Mouse (Mus musculus) thymus, postnatal 10 days (tissue): ENCODE measurements around the gene Chd4.

ENCODE experiments used
- DNase-seq, 2 experiments: peaks; one replicate each; pipeline ENCODE4 v3.0.0; 2021; ENCODE audit warnings: low spot score in 2 of 2

Chd4 gene

DNA sequence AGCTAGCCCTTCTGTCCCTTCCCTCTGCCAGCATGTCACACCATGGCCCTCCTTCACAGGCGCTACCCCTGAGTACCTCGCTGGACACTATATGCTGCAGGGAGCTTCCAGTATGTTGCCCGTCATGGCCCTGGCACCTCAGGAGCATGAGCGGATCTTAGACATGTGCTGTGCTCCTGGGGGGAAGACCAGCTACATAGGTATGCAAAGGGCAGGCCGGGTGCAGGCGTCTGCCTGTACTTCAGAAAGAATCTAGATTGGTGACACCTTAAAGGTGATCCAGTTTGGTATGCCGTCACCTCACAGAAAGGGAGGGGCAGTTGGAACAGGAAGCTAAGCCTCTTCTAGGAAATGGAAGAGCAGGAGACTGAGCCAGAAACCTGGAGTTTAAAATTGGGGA is 44.0 kb downstream of the Chd4 start:
- no peak for DNase-seq

- DNase-seq: no peak
Observed at GRCm38 (mm10) chr6:125142436-125142835, 46.7 kb downstream of the Chd4 start.

DNA sequence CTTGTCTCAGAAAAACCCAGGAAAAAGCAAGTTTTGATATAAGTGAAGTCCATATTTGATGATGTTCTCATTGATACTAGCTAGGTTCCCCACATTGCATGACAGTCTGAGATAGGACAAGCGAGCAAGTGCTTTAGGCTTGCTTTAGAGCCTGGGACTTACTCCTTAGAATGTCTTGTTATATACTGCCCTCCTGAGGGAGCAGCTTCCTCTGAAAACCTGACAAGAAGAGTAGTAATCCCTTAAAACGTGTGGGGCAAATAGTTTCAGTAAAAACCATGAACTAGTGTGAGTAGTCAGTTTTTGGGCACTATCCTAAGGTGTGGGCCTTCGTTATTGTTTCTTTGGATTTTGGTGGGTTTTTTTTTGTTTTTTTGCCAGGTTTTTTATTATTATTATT is 47.3 kb downstream of the Chd4 start:
- DNase-seq: no peak

DNA sequence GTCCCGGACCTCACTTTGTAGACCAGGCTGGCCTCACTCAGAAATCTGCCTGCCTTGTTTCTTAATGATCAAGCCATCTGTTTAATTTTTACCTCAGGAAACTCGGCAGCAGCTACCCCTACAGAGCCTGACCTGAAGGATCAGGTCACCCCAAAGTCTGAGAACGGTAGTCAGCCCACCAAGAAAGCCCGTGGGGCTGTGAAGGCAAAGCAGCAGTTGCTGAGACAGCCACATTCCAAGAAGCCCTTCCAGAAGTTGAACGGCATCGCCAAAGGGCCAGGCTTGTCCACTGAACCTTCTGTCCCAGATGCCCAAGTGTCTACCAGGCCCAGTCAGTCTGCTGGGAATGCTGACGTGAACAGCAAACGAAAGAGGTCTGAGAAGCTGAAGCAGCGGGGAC is 48.1 kb downstream of the Chd4 start:
- no peak for DNase-seq

GRCm38 (mm10) chr6:125145001-125145400 is 49.2 kb downstream of the Chd4 start, which contains the start of gene Iffo1:
TSS of gene Iffo1 (plus strand) at chr6:125145241.
- peak; percentile 75 to 82 for DNase-seq

DNA sequence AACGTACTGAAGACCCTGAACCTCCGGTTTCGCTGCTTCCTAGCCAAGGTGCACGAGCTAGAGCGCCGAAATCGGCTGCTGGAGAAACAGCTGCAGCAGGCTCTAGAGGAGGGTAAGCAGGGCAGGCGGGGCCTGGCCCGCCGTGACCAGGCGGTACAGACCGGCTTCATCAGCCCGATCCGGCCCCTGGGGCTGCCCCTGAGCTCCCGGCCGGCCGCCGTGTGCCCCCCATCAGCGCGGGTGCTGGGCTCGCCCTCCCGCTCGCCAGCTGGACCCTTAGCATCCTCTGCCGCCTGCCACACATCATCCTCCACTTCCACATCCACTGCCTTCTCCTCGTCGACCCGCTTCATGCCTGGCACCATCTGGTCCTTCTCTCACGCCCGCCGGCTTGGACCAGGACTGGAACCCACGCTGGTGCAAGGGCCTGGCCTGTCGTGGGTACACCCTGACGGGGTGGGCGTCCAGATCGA is 49.7 kb downstream of the Chd4 start:
- DNase-seq: peak in 1 of 2 experiments; percentile 32

DNA sequence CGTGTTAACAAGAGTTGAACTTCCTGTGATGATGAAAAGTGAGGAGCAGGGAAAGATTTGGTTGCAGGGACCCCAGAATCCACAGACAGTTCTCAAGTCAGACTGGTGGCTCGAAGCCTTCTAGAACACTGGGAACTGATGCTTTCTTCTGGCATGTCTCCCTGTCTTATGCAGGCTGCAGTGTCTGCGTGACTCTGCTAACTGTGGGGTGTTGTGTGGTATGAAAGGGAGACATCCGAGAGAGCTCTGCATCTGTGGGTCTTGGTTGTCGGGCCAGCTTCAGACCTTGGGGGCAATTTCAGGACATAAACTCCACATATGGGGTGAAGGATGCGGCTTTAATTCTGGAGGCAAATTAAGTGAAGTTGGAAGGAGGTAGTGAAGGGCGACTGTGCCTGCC is 50.4 kb downstream of the Chd4 start:
- no peak for DNase-seq

DNA sequence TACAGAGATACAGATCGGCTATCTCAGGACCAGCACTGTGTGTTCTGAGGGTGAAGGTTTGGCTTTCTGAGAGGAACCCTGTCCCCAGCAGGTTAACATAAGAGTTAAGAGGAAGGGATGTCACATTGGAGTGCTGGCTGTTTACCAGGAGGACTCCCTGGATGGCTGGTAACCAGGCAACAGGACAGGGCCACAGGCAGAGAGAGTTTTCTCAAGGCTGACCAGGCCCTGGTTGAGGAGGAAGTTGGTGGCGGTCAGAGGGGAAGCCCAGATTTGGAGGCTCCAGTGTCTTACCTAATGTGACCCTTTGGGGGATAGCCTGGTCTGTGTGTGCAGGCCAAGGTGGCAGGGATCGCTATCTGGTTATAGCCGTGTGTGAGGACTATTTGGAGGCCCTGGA is 51.0 kb downstream of the Chd4 start:
- DNase-seq: no peak

DNA sequence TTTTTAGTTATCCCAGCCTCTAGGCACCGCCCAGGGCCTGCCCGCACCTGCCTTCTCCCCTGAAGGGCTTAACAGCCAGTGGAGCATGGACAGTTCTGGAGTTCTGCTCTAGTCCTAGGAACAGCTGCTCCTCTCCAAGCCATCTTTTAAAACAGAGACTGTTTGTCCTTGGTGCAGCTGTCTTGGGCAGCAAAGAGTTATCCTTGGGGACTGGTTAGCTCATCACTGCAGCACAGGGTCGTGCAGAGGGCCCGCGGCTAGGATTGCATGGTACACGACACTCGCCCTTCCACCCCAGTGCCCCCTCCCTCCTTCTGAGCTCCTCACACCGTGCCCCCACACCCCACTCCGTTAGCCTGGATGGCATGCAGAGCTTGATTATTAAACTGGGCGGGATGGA is 51.5 kb downstream of the Chd4 start:
- no peak for DNase-seq

DNA sequence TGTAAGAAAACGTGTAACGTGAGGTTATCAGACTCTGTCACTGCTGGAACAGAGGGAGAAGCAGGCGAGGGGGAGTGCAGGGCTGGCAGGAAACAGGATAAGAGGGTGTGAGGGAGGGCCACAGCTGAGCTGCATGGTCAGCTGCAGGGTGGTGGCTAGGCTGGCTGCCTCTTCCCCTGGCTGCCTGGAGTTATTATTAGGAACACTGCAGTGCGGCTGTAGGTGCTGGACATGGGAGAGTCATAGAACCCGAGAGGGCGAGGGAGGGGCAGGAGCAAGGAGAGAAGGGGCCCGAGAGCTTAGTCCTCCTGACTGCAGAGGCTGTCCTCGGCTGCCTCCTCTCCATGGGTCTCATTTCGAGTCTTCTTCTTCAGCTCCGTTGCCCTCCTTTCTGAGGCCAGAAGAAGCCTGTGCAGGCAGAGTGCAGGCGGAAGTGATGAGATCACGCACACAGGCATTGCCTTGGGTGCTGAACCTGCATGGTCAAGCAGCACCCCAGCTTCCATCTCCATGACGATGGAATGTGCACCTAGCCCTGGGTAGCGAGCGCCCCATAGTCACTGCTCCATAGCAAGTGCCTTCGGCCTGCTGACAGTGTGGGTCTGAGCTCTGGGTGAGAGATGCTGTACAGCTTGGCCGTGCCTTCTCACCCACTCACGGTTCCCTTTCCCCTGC is 52.6 kb downstream of the Chd4 start:
- no peak for DNase-seq

- no peak for DNase-seq
Observed at GRCm38 (mm10) chr6:125148926-125149568, 53.3 kb downstream of the Chd4 start.

DNA sequence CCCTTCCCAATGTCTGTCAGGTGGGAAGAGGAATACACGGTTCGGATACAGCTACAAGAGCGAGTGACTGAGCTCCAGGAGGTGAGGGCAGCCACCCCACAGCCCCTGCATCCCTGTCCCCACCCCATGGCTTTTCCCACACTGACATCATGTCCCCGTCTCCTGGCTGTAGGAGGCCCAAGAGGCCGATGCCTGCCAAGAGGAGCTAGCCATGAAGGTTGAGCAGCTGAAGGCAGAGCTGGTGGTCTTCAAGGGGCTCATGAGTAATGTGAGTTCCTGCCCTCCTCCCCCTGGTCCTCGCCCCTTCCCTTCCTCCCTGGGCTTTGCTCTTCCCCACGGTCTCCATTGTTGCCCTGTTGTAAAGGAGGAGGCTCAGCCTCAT is 53.8 kb downstream of the Chd4 start:
- DNase-seq: no peak

DNA sequence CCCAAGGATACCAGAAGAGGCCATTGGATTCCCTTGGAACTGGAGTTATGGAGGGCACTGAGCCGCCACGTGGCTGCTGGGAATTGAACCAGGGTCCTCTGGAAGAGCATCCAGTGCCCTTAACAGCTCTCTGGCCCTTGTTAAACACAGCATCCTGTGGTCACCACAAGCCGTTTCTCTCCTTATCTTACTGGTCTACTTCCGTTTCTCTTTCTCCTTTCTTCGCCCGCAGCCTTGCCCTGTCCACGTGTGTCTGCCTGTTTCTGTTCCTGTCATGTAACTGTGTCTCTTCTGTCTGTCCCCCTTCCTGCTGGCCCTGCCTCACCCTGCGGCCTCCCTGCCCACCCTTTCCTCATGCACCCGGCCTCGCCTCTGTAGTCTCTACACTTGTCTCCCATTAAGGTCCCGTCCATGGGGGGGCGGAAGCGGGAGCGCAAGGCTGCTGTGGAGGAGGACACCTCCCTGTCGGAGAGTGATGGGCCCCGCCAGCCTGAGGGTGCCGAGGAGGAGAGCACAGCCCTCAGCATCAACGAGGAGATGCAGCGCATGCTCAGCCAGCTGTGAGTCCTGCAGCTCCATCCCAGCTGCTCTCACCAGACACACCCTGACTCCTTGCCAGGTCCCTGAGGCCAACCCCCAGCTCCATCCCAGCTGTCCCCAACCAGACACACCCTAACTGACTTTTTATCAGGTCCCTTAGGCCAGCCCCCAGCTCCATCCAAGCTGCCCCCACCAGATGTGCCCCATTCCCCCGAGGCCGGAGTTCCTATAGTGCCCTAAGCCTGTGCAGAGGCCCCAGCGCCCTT is 56.6 kb downstream of the Chd4 start:
- no peak for DNase-seq

- DNase-seq: no peak
Observed at GRCm38 (mm10) chr6:125153018-125153389, 57.2 kb downstream of the Chd4 start.

DNA sequence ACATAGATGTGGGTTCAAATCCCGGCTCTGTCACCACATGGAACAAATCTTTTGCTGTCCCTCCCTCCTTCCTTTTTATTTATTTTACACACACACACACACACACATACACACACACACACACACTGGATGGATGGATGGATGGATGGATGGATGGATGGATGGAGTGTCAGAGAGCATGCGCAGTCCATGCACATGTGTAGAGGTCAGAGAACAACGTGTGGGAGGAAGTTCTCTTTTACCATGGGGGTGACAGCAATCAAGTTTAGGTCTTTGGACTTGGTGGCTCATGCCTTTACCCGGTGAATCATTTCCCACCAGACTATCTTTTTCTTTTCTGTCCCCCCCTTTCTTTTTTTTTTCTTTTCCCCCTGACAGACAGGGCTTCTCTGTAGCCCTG is 57.9 kb downstream of the Chd4 start:
- DNase-seq: no peak

GRCm38 (mm10) chr6:125154550-125154949 is 58.8 kb downstream of the Chd4 start:
- DNase-seq: no peak

- DNase-seq: no peak
Observed at GRCm38 (mm10) chr6:125155262-125155661, 59.5 kb downstream of the Chd4 start.

DNA sequence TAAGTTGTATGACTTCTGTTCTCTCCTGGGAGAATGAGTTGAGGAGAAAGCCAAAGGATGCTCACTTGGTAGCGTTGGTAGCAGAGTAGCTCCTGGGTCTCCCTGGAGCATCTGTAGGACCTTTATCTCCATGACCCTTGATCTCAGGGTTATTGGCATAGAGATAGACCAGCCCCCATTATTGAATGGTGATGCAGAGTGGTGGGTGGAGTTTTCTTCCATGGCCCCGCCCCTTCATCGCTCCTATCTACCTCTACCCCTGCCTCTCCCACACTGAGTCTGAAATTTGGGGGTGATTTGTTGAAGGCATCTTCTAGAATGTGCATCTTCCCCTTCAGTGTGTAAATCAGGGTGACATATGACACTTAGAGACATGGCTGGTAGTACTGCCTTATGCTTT is 60.7 kb downstream of the Chd4 start:
- no peak for DNase-seq

DNA sequence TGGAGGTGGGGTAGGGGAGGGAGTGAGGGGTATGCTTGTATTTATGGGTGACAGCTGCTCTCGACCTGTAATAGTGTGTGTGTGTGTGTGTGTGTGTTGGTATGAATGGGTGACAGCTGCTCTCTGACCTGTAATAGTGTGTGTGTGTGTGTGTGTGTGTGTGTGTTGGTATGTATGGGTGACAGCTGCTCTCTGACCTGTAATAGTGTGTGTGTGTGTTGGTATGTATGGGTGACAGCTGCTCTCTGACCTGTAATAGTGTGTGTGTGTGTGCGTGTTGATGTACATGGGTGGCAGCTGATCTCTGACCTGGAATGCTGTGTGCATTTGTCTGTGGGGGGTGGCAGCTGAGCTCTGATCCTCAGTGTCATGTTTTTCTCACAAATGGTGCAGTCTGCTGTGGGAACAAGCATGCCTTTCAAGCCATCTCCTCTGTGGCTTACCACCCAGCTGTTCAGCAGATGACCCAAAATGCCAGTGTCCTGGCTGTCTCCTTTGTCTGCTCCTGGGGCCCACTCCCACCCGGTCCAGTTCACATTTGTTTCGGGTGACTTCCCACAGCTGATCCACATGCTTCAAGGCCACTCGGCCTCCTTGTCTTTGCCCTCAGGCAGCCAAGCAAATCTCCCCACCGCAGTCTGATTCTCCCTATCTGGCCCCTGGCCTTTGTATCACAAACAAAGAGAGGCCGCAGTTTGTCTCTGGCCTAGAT is 61.3 kb downstream of the Chd4 start:
- no peak for DNase-seq

DNA sequence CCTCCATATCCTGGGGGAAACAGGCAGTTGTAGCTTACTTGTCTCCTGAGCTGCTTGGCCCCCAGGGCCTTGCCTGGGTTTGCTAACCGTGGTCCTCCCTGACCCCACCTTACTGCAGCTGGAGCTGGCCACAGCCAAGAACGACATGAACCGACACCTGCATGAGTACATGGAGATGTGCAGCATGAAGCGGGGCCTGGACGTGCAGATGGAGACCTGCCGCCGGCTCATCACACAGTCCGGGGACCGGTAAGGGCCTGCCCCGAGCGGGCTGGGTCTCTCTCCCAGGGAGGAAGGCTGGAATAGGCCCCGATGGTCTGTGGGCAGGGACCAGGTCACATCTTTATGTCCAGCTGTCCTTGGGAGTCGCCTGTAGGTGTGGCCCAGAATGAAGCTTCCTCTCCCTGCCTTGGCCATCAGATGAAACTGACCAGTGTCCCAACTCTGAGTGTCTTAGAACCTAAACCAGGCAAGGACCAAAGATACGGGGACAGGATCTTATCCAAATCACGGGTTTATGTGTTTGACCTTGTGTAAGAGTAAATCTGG is 63.2 kb downstream of the Chd4 start:
- no peak for DNase-seq

DNA sequence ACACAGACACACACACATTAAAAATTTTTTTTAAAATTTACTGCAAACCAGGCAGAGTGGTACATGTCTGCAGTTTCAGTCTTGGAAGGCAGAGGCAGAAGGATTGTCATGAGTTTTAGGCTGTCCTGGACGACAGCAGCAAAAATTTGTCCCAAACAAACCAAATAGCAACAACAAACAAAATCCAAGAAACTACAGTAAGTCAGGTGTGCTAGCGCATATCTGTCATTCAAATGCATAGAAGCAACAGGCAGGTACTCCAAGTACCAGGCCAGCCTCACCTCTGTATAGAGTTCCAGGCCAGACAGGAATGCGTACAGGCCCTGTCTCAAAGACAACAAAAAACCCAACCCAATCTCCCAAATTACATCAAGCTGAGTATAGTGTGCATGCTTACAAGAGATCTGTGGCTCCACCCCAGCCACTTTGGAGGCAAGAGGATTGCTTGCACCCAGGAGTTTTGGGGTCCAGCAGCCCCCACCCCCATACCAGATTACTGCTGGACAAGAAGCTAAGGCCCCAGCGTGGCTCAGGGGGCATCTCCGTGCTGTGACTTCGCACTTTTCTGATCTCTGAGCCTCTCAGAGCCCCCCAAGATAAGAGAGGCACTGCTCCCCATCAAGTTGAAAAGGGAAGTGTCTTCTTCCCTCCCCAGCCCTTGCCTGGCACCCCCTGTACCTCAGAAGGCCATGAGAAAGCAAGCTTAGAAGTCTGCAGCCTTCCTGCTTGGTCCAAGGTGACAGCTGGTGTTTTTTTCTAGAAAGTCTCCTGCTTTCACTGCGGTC is 64.2 kb downstream of the Chd4 start:
- DNase-seq: no peak
